Mouse (Mus musculus) layer of hippocampus, postnatal 14 days (tissue): ENCODE results near the gene Manbal. TPM values are rescaled to one million over a fixed set of nuclear protein-coding genes. Genes with fewer than 3 reads are reported as not detected.

Source experiments
- DNase-seq, 2 experiments: peaks; one replicate each; pipeline ENCODE4 v3.0.0; 2021 to 2022; ENCODE audit warnings: low spot score in 2 of 2, mixed read lengths in 1 of 2
- long read RNA-seq, 2 experiments: library from polyadenylated mRNA; stranded (forward); transcript quantifications; one replicate each; pipeline ENCODE4 v2.0.0; 2021
- total RNA-seq, 2 experiments: library from RNA; stranded (reverse); gene quantifications; 2 replicates each; pipeline ENCODE4 v1.2.3; 2021

The Manbal gene
- total RNA-seq, result 10 to 100 TPM; 69.7 to 72.9 TPM
- long read RNA-seq, experiment 1, transcript Manbal-201 (3 exons, 1,107 nt), result major isoform, 76 of 107 reads
- long read RNA-seq, experiment 1, partial matches to known transcripts, result 23 of 107 reads
- long read RNA-seq, experiment 1, other reads (novel, unspliced or antisense), result 8 of 107 reads
- long read RNA-seq, experiment 2, transcript Manbal-201 (3 exons, 1,107 nt), result major isoform, 97 of 144 reads
- long read RNA-seq, experiment 2, partial matches to known transcripts, result 34 of 144 reads
- long read RNA-seq, experiment 2, other reads (novel, unspliced or antisense), result 13 of 144 reads

DNA sequence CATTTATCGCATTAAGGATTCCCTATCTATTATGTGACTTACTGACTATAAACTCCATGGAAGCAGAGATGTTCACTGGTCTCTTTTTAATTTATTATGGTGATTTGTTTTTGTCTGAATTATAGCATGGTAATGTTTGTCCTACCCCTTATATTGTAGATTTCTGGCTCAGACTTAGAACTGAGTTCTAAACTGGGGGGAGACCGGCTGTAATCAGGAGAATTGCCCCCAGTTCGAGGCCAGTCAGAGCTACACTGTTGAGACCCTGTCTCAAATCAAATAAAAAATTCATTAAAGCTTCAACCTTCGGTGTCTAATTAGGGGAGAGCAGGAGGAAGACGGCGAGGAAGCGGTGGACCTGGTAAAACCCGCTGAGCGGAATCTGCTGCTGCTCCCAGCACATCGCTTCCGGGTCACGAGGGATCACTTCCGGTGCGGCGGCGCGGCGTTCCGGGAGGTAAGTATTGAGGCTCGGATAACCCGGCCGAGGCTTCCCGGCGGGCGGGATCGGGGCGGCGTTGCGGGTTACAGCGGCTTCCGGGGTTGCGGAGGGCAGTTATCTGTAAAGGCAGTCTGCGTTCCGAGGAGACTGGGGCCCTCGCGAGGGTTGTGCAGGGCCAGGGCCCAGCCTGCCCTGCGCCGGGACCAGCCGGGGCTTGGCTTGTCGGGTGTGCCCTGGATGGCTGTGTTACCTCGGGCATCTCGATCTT, at the start of gene Manbal:
Manbal (plus strand) TSS at position 411 of the 710 bp plus-strand sequence.
- DNase-seq, result peak; percentile 94 to 95

DNA sequence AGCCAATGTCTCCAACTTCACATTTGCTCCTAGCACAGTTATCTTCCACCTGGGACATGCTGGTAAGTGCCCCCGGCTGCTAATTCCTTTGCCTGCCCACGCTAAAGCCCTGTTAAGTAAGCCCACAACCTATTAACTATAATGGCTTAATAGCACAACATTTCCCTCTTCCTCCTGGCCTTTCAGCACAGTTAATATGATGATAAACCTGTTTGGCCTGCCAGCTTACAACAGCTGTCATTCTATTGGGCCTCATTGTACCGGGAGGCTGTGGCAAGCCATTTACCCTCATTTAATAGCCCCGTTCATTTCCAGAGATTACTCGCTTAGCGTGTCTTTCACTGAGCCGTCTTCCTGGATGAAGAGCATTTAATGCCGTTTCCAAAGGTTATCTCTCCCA, 47.3 kb upstream of the Manbal start:
- DNase-seq, result no peak

DNA sequence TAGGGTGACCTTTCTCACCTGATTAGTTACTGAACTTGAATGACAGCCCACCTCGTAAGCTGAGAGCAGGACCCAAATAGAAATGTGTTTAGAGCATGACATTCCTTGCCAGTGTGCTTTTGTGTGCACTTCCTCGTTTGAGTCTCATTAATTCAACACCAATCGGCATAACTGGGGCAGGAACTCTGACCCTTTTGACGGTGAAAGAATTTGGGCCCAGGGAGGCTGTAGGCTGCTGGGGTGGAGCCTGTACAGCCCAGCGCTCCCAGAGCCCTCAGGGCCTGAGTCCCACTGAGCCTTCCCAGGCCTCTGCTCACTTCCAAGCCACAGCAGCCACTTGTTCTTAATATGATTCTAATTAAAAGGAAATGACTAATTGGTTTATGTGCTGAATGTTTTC, 46.5 kb upstream of the Manbal start:
- no peak for DNase-seq

DNA sequence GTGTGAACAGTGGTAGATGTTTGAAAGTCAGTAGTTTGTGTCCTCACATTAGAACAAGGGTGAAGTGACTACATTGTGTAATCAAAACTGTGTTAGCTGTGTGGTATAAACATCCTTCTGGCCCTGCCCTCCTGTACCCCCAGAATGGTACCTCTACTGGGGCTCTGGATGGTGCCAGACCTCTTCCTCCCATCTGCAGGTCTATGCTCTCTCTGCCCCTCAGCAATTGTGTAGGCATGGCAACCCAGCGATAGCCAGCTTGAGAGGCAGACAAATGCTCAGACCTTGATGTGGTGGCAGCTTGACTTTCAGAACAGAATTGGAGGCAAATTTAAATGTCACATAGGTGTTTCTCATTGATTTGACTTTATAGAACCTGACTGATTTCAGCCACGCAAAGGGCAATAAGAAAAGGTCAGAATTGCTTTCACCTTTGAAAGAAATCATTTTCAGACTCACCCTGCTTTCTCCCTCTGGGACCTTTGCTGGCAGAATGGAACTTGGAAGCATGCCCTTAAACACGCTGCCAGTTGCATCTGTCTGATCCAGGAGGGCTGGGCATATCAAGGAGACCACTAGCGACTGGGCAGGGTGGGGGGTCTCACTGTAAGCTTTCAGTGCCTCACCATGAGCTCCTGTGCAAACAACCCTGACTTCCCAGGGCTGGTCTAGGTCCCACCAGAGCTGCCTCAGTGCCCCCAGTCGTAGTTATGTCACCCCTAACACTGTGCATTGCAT, 45.2 kb upstream of the Manbal start:
- DNase-seq, result no peak

DNA sequence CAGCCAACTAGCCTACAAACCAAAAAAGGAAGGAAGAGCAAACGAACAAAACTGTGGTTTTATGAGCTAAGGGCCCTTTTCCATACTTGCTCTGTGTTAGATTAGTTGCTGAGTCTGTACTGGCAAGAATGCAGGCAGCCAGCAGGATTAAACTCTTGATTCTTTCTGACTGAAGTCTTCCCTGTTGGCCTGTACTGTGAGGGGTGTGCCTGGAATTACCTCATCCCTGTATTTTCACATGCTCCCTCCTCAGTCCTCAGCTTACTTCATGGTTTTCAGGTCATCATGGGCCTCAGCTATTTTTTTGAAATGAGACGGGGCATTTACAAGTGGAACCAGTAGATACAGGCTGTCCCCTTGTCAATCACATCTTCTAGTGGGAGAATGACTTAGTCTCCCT, 42.2 kb upstream of the Manbal start:
- DNase-seq, result no peak

DNA sequence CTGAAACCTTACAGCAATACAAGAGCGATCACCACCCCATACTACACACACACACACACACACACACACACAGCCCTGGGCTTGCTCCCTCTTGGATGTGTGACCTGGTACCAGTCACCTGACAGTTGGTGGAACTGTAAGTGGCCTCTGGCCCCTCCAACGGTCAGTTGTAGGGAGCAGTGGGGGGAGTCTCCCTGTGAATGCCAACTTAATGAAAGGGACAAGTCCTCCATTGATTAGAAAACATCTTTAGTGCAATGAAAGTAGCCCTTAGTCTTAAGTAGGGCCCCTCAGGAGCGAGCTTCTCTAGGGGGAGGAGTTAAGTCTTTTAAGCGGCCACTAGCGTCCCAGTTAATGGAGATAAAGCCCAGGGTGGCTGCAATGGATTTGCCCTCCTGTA, 39.3 kb upstream of the Manbal start:
- no peak for DNase-seq

DNA sequence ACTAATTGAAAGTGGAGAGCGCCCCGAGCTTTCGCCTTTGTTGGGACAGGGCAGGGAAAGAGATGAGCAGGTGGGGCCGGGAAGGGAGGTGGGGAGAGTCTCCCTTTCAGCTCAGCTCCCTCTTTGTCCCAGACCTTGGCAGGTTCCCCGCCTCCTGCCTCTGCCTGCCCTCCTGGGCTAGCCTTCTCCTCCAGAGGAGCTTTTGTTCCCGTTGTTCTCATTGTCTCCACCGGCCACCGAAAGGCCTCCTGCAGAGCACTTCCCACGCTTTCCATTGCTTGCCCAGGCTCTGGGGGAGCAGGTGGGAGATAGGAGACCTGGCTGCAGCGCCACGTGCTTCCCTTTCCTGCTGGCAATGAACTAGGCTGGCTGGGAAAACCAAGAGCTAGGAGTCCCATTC, 38.8 kb upstream of the Manbal start:
- DNase-seq, result no peak

DNA sequence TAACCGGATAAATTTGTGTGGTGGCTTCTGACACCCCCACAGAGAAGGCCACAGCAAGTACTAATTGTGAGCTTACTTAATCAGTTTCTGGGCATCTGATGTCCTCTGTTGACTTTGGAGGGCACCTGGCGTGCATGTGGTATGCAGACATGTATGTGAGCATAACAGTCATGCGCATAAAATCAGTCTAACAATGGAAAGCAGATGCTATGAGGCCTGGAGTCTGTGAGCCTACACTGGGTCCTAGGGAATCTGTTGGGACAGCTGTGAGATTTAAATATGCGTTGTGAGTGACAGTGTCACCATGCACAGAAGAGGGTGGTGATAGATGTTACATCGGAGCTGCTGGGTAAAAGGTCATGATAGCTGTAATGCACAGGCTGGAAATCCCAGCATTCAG, 35.3 kb upstream of the Manbal start:
- no peak for DNase-seq

DNA sequence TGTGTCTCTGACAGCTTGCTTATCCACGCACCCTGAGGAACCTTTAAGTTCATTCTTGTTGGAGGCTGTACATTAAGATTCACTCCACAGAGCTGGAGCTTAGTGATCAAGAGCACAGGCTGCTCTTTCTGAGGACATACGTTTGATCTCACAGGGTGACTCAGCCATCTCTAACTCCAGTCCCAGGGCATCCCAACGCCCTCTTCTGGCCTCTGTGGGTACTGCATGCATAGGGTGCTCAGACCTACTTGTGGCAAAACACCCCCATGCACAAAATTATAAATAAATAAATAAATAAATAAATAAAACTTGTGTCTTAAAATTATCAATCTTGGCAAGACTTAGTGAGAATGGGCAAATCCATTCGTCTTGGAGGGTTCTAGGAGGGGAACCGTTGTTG, 28.7 kb upstream of the Manbal start:
- DNase-seq, result peak; percentile 65 to 69

DNA sequence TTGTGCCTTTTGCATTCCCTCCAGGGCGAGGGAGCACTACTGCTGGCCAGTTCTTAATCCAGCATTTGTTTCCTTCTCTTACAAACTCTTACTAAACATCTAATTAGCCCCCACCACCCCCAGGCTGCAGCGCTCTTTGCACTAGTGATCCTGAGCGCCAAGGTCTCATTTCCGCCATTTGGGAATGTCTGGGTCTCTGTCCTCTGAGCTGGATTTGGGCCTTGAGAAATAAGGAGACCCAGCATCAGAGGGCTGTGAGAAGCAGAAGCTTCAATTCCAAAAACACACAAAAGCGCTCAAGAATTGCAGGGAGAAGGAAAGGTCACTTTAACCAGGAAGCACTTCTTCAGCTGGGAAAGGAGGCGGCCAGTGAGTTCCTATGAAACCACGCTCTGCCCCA, 27.9 kb upstream of the Manbal start:
- DNase-seq, result no peak

DNA sequence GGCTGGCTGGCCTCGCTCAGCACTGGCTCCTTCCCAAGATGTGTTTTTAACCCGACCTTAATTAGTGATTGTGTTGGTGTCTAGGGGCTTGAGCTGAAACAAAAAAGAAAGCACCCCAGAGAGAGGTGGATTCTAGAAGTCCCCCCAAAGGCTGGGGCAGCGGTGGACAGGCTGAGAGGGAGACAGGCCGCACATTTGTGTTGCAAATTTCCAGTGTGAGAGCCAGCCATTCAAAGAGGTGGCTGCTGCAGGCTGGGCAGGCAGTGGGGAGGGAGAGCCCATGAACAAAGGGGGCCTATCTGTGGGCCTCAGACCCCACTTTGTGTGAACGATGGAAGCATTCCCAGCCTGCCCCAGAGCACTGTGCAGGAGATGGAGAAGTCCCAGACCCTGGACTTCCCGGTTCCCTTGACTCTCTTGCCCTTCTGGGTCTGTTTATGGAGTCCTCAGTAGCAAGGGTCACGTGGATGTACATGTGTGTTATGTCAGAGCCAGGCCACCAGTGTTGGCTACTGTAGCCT, 27.1 kb upstream of the Manbal start:
- peak; percentile 58 to 84 for DNase-seq

DNA sequence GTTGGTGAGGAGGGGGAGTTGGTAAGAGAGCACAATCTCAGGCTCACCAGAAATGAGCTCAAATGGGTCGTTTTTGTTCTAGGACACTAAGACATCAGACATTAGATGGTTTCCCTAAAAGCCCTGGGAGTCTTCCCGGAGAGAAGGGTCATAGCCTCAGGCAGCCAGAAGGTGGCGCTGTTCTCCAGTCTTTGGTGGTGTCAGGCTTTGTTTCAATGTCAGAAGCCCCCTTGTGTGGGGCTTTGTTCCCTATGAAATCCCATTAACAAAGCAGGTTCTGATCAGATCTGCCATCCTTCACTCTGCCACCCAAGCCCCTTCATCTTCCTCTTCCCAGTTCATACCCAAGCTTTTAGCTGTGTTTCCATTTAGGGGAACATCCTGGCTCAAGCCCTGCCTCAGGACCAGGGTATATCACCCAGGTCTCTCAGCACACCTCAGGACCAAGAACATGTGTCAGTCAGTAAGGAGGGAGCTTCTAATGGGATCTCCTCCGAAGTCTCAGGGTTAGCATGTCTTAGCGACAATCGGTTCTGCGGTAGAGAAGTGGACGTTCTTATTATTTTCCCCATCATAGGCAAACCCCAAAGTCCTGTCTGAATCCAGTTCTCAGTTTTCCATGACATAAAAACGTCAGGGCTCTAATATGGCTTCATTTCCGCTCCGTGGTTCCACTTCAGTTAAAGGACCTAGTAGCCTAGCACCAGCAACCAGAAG, 25.7 kb upstream of the Manbal start:
- DNase-seq, result peak; percentile 86 to 89

DNA sequence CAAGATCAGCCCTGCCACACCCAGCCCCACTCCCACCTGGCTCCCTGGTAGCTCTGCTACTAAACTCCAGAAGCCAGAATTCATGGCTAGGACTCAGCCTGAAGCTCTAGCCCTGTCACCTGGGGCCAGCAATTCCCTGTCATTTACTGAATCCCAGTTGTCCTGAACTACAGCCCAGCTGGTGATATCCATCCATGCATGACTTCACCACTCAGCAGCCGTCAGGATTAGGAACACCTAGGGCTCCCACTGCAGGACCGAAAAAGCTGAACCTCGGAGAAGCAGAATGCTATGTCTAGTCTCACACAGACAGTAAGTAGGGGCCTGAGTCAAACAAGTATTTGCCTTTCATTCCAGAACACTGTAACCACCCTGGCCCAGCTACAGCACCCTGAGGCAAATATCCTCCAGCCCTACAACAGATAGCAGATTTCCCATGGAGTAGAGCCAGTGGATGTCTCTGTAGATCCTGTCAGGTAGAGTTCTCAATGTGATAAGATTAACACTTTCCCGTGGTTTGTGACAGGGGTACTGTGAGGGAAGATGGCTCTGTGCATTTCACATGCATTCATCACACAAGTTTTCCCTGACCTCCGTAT, 25.0 kb upstream of the Manbal start:
- no peak for DNase-seq

DNA sequence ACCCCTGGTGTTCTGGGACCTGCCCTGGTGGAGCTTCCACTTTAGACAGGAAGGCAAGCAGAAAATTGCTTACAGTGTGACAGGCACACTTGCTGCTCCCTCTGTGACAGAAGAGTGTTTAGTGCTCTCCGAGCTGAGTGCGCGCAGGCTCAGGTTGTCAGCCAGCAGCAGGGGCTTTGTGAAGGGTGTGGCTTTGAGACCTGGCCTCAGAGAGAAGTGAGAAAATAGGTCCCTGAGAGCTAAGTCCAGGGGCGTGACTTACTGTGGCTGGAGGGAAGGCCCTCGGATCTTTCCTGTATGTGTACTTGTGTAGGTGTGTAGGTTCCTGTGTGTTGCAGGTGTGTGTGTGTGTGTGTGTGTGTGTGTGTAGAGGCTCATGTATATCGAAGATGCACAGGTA, 24.1 kb upstream of the Manbal start:
- no peak for DNase-seq

DNA sequence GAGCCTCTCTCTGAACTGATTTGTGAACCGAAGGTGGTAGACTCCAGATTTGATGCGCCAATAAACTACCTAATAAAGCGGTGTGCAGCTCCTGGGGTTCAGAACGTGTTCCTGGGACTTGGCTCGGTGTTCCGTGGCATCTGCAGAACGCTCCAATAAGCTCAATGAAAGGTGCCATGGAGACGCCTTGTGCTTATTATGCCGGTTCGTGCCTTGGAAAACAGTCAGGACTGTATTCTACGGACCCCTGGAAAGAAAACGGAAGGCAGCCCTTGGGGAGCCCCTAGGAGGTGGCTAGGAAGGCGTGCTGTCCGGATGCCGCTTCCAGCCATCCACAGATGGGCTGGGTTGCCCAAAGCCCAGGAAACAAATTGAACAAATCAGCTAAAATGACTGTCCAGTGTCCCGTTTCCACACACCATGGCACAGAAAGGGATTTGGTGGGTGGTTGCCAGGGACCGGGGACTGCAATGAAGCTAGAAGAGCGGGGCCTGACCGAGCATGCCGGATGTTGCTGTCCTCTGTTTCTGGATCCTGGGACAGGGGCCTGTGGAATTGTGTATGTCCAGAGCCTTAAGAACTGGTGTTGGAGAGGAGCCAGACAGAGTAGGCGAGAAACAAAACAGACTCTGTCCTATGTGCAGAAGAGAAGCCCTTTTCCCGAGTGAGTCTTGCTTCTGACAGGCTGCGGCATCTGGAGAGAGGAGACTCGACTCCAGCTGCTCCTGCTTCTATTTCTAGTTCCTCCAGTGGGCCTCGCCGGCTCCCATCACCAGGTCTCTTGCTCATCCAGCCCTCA, 19.8 kb upstream of the Manbal start, which contains the start of gene Ghrh:
Ghrh (minus strand) TSS at position 146 of the 799 bp plus-strand sequence.
- peak; percentile 70 to 72 for DNase-seq

DNA sequence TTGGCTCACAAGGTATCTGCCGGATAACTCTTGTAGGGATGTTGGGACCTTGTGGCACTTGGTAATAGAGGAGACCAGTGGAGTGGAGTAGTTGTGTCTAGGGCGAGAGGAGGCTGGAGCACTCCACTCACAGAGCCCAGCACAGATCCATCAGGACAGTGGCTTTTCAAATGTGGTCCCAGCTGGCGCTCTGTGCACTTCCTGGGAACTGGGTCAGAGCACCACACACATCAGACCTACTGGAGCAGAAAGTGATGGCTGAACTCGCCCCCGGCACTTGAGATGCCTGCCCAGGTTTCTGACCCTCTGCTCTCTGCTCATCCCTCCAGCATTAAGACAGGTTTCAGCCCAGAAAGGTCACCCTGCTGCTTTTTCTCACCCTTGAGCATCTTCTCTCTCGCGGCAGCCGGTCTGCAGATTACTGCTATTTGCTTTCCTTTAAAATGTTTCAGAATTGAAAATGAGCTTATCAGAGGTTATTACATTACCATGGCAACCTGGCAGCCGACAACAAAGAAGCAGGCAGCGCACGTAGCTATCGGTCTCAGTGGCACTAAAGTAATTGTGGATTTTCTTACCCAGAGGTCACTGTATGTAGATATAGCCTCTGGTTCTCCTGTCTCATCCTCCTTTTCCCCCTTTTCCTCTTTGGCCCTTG, 18.1 kb upstream of the Manbal start:
- DNase-seq, result peak in 1 of 2 experiments; percentile 52

DNA sequence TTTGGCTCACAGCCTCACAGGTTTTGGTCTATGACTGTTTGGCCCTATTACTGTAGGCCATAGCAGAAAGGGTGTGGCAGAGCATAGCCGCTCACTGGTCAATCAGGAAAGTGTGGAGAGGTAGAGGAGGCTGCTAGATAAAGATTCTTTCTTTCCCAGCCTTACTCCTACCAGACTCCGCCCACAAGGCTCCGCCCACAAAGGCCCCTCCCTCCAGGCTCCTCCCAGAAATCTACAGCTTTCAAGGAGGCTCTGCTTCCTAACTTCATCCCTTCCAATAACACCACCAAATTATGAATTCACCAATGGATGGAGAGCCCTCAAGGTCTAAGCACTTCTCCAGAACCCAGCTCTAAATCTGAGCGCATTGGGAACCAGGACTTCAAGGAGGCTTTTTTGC, 14.2 kb upstream of the Manbal start:
- DNase-seq, result no peak

DNA sequence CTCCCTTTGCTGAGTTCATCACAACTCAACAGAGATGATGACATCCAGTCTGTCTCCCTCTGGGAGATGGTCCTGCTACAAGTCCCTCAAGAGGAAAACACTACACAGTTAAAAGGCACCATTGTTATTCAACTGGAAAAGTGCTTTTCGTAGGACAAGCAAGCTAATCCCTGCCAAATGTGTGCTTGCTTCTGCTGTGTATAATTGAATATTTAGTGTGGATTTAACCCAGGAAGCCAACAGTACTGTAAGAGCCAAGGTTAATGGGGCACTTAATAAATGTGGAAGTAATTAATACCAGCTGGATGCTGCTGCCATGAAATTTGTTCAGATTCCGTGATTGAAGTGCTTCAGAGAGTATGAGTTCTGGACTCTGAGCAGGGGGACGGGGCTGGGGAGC, 13.3 kb upstream of the Manbal start:
- DNase-seq, result no peak

DNA sequence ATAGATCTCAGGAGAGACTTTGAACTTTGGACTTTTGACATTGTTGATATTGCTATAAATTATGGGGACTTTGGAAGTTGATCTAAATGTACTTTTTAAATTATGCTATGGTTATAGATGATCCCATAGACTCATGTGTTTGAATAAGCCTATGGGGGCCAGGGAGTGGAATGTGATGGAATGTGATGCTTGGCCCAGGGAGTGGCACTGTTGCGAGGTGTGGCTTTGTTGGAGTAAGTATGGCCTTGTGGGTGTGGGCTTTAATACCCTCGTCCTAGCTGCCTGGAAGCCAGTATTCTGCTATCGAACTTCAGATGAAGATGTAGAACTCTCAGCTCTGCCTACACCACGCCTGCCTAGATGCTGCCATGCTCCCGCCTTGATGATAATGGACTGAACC, 7.4 kb upstream of the Manbal start:
- DNase-seq, result no peak
